Mouse (Mus musculus) heart, embryonic 10.5 days (tissue): ENCODE measurements around the gene Rap2b. TPM values are rescaled to one million over a fixed set of nuclear protein-coding genes. Genes with fewer than 3 reads are reported as not detected.

Experiments
- DNase-seq: peaks from one replicate; pipeline ENCODE4 v3.0.0-alpha.2; 2017; ENCODE audit warnings: low spot score
- H3K27ac ChIP-seq: fragments of 300-500 bp; sonication (generic); 2 replicates; pipeline ENCODE4 v1.5.1; 2016; ENCODE audit warnings: mild to moderate bottlenecking
- H3K27me3 ChIP-seq: fragments of 300-500 bp; sonication (generic); 2 replicates; pipeline ENCODE4 v1.6.1; 2016; ENCODE audit warnings: mild to moderate bottlenecking; ENCODE audit not compliant: poor library complexity, insufficient read depth, severe bottlenecking
- H3K36me3 ChIP-seq: fragments of 300-500 bp; sonication (generic); 2 replicates; pipeline ENCODE4 v1.6.1; 2016; ENCODE audit warnings: mild to moderate bottlenecking, moderate library complexity
- H3K4me1 ChIP-seq: fragments of 300-500 bp; sonication (generic); 2 replicates; pipeline ENCODE4 v1.6.1; 2016; ENCODE audit warnings: mild to moderate bottlenecking
- H3K4me3 ChIP-seq: fragments of 300-500 bp; sonication (generic); 2 replicates; pipeline ENCODE4 v1.5.1; 2016; ENCODE audit warnings: mild to moderate bottlenecking, moderate library complexity
- H3K9me3 ChIP-seq: fragments of 300-500 bp; sonication (generic); 2 replicates; pipeline ENCODE4 v1.6.1; 2016; ENCODE audit warnings: mild to moderate bottlenecking, moderate library complexity
- WGBS: fragments of 180-500 bp; shearing (Covaris S2); methylation state at CpG from one replicate; pipeline ENCODE4 v1.1.7; 2016; 5-methylcytosine and 5-hydroxymethylcytosine counted together
- polyA plus RNA-seq: library from polyadenylated mRNA; unstranded; fragments of >200 nt; fragmentation: Nextera tagmentation; extraction: Ambion mirVana; gene quantifications from 2 replicates; pipeline ENCODE4 v1.2.1, GENCODE M21; 2016

Rap2b gene
- polyA plus RNA-seq, 1 experiment from 2014 or later, result 6.8 TPM

- 83% methylated on average over 3 of the region's 3 CpGs for WGBS
- Histone ChIP-seq H3K4me1 (no peaks in the 10 kb centered on the region; the same call in 1 of the 2 replicates), H3K9me3 (no peaks in the 10 kb centered on the region)
Observed at GRCm38 (mm10) chr3:61395382-61395781, 33.9 kb downstream of the Rap2b start.

GRCm38 (mm10) chr3:61396728-61397127, 35.3 kb downstream of the Rap2b start:
- Histone ChIP-seq H3K27ac (no peak overlapping the region), H3K4me3 (no peak overlapping the region), H3K27me3 (no peaks in the 10 kb centered on the region), H3K9me3 (no peaks in the 10 kb centered on the region), H3K4me1 (no peaks in the 10 kb centered on the region; the same call in 1 of the 2 replicates), H3K36me3 (no peaks in the 10 kb centered on the region)
- no peak for DNase-seq
- WGBS, result 75% methylated on average over 2 of the region's 2 CpGs

More at GRCm38 (mm10) chr3:61395382-61395781, 33.9 kb downstream of the Rap2b start:
- H3K4me3 ChIP-seq, result no peak overlapping the region
- H3K27ac ChIP-seq, result no peak overlapping the region
- H3K36me3 ChIP-seq, result no peaks in the 10 kb centered on the region
- DNase-seq, result no peak
- no peaks in the 10 kb centered on the region for H3K27me3 ChIP-seq

DNA sequence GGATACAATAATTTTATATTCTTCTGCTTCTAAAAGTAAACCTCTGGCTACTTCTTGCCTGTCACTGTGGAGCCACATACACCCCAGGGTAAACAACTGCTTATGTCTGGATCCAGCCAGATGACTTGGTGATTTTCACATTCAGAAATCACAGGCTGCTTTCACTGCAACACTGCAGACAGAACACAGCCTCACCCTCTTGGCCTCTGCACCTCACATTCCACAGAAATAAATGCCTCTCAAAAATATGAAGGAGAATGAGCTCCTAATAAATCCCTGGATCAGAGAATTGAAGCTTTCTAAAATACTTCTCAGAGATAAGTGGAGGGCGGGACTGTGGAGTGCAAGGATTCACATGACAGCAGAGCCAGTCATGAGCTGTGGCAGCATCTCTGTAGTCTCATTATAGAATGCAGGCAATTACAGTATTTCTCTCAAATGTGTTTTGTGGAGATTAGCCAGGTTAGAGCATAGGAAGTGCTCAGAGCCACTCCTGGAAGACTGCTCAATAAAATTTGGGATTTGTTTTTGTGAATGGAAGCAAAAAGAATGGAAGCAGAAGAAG, 39.5 kb downstream of the Rap2b start:
- no peaks in the 10 kb centered on the region for H3K27me3 ChIP-seq
- no peaks in the 10 kb centered on the region for H3K4me1 ChIP-seq
- H3K27ac ChIP-seq, result no peak overlapping the region
- H3K9me3 ChIP-seq, result no peaks in the 10 kb centered on the region
- WGBS, result 45% methylated on average over 1 of the region's 1 CpGs
- no peak for DNase-seq
- no peaks in the 10 kb centered on the region for H3K36me3 ChIP-seq
- H3K4me3 ChIP-seq, result no peak overlapping the region

- H3K36me3 ChIP-seq, result no peaks in the 10 kb centered on the region
- 81% methylated on average over 4 of the region's 4 CpGs for WGBS
- no peaks in the 10 kb centered on the region for H3K9me3 ChIP-seq
- no peak overlapping the region for H3K27ac ChIP-seq
- no peak for DNase-seq
- no peaks in the 10 kb centered on the region for H3K4me1 ChIP-seq
- H3K4me3 ChIP-seq, result no peak overlapping the region
- H3K27me3 ChIP-seq, result no peaks in the 10 kb centered on the region
Observed at GRCm38 (mm10) chr3:61406921-61407320, 45.5 kb downstream of the Rap2b start.

GRCm38 (mm10) chr3:61409683-61410082, 48.2 kb downstream of the Rap2b start:
- 55% methylated on average over 6 of the region's 6 CpGs for WGBS
- H3K9me3 ChIP-seq, result no peaks in the 10 kb centered on the region
- no peak overlapping the region for H3K4me3 ChIP-seq
- no peaks in the 10 kb centered on the region for H3K36me3 ChIP-seq
- peak overlapping the region; percentile 36; the same call in 1 of the 2 replicates for H3K27ac ChIP-seq
- H3K4me1 ChIP-seq, result no peaks in the 10 kb centered on the region
- peak; percentile 77 for DNase-seq
- no peaks in the 10 kb centered on the region for H3K27me3 ChIP-seq

DNA sequence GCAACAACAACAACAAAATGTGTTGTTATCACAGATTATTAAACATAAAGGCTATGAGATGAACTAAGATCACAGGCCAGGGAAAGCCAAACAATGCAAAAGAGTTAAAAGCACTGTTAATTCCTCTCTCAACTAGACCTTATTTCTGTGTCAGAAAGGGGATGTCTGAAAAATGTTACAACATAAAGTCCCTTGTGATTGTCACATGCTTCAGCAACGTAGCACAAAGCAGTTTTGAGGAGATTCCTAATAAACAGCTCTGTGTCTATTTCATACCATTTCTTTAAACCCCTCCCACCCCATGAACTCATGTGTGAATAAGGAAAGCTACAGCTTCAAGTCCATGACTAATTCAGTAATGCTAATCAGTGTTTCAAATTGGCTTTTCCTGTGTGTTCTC, 54.4 kb downstream of the Rap2b start:
- Histone ChIP-seq H3K27me3 (no peaks in the 10 kb centered on the region), H3K36me3 (no peaks in the 10 kb centered on the region), H3K4me1 (no peaks in the 10 kb centered on the region), H3K9me3 (no peaks in the 10 kb centered on the region), H3K4me3 (no peak overlapping the region), H3K27ac (no peak overlapping the region)
- no peak for DNase-seq
- WGBS, result 78% methylated on average over 1 of the region's 1 CpGs

Other genes starting within 250 kb of the Rap2b start
- gene B430305J03Rik, start 4.3 kb downstream of the Rap2b start, polyA plus RNA-seq, result not detected in 2 replicates